Mouse (Mus musculus): Measurements from ENCODE around the gene Olfr433.

GRCm38 (mm10) chr1:174051515-174051914 is 11.0 kb downstream of the Olfr433 start:
- no peak for TF ChIP-seq CTCF (IDR thresholded peaks at IDR 0.05; ENCODE audit: low read depth)
- no peak for TF ChIP-seq EP300 (IDR thresholded peaks at IDR 0.05; ENCODE audit: low read depth)

All from heart, postnatal 0 days (tissue).